ENCODE assay signal across 18 mouse cellular contexts in the genomic region with DNA sequence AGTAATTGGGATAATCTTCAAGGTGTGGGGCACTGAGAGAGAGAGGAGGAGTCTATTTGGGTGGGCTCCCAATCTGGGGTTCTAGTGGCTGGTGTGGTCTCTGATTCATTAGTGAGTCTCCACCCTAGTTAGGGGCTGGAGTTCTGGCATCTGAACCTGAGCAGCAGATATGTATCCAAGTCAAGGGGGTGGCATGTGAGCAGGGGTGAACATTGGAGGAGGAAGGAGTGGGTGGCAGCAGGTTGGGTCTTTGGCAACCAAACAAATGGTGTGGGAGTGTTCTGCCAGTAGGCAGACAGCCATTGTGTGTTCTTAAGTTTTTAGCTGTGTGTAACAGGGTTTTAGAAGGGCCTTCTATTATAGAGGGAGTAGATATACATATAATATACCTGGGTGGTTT.
DNase-seq lines count a peak whose midpoint lies in the region.
"Had no signal": no experiment of that assay in that cellular context is flagged by ENCODE, and none has a peak within 500 bp of the region (broad histone marks: within the 10 kb centered on the region; RNA-seq: fewer than 3 reads in every experiment).

No protein-coding gene starts in this region.

- peak; percentile 25 to 49 for DNase-seq in cerebellum, postnatal 10 days
- no peak for DNase-seq in cerebellum, postnatal 36 days
- peak; percentile 15 for DNase-seq in layer of hippocampus, adult 11-12 months (ENCODE audit: low spot score)
- DNase-seq in layer of hippocampus, postnatal 25 days (ENCODE audit: extremely low spot score in 1 of 2, low spot score in 1 of 2) = no peak
- peak; percentile 5 to 36 for DNase-seq in layer of hippocampus, adult 8-10 months (ENCODE audit: low spot score in 2 of 2)
- no peak for DNase-seq in layer of hippocampus, postnatal 10 days (ENCODE audit: low spot score in 2 of 2)
- DNase-seq in brain, adult 2 months (ENCODE audit: low read depth, low spot score) = peak; percentile 10
- DNase-seq in kidney, adult 8-10 months = no peak
- DNase-seq: adrenal gland, adult 8-10 months; adrenal gland, postnatal 25 days; cerebellum, adult 11 months; cerebellum, adult 8-10 months; cerebellum, postnatal 25 days; embryo, embryonic 11 days; gastrocnemius, postnatal 25 days; heart, adult 18-20 months; heart, postnatal 10 days; heart, postnatal 36 days had no signal

Comparison
In these comparisons a context has a peak if more than half of its experiments do, and no peak if none do; other contexts are left out.
1. DNase-seq: peak in cerebellum, postnatal 10 days (2 of 2), layer of hippocampus, adult 11-12 months (single experiment), layer of hippocampus, adult 8-10 months (2 of 2) and brain, adult 2 months (single experiment); none in cerebellum, postnatal 36 days (0 of 2), layer of hippocampus, postnatal 25 days (0 of 2), layer of hippocampus, postnatal 10 days (0 of 2) and kidney, adult 8-10 months (0 of 2).